Mouse (Mus musculus): ENCODE data around the gene Slc2a13.

DNA sequence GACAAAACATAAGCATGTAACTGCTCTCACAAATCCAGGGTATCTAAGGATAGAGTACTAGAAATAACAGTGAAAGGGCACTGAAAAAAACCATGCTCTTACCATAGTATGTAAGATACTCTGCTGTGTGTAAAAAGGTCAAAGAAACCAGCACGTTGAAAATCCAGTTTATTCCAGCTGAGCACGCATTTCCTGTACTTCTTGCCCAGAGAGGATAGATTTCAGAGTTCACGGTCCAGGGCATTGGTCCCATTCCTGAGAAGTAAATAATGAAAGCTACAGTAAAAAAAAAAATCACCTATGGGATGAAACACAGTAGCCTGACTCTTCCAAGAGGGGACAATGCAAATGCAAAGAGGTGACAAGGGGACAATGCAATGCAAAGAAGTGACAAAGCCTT lies 297.1 kb downstream of the Slc2a13 start:
- TF ChIP-seq FLI1 (IDR thresholded peaks at IDR 0.05; ENCODE audit: low read length) (no peak), GATA1 (IDR thresholded peaks at IDR 0.05; ENCODE audit: borderline replicate concordance, low read length) (no peak)
